Mouse (Mus musculus) intestine, postnatal 0 days (tissue): Measurements from ENCODE around the gene Ptprr. TPM values are rescaled to one million over a fixed set of nuclear protein-coding genes. Genes with fewer than 3 reads are reported as not detected.

Experiments used
- ATAC-seq: fragments of 200-750 bp; cut with Nextera tagmentation; 2 replicates; pipeline ENCODE4 v1.8.0; 2017; ENCODE audit warnings: mild to moderate bottlenecking, moderate TSS enrichment, moderate library complexity
- H3K27ac ChIP-seq: fragments of 300-500 bp; sonication (generic); 2 replicates; pipeline ENCODE4 v1.5.1; 2014; ENCODE audit warnings: mild to moderate bottlenecking, low read depth, low read length, moderate library complexity
- H3K27me3 ChIP-seq: fragments of 300-500 bp; sonication (generic); replicated peaks from 2 replicates; pipeline ENCODE4 v1.6.1; 2014; ENCODE audit warnings: low read length, mixed read lengths; ENCODE audit not compliant: control insufficient read depth, insufficient read depth
- H3K36me3 ChIP-seq: fragments of 300-500 bp; sonication (generic); 2 replicates; pipeline ENCODE4 v1.6.1; 2014; ENCODE audit warnings: mild to moderate bottlenecking, moderate library complexity; ENCODE audit not compliant: control insufficient read depth, insufficient read depth
- H3K4me1 ChIP-seq: fragments of 300-500 bp; sonication (generic); replicated peaks from 2 replicates; pipeline ENCODE4 v1.6.1; 2014; ENCODE audit warnings: antibody characterized with exemption, low read length, mixed read lengths; ENCODE audit not compliant: control insufficient read depth, insufficient read depth
- H3K4me2 ChIP-seq: fragments of 300-500 bp; sonication (generic); replicated peaks from 2 replicates; pipeline ENCODE4 v1.6.1; 2014; ENCODE audit warnings: low read depth, mild to moderate bottlenecking, moderate library complexity
- H3K4me3 ChIP-seq: fragments of 300-500 bp; sonication (generic); 2 replicates; pipeline ENCODE4 v1.5.1; 2014; ENCODE audit warnings: low read depth, low read length
- H3K9ac ChIP-seq: fragments of 300-500 bp; sonication (generic); 2 replicates; pipeline ENCODE4 v1.6.1; 2014; ENCODE audit warnings: mild to moderate bottlenecking, low read depth, low read length
- H3K9me3 ChIP-seq: fragments of 300-500 bp; sonication (generic); 2 replicates; pipeline ENCODE4 v1.6.1; 2016; ENCODE audit warnings: mixed run types; ENCODE audit not compliant: control insufficient read depth
- CTCF ChIP-seq: sonication (generic); IDR thresholded peaks from 2 replicates; pipeline ENCODE4 v1.5.1; 2016; ENCODE audit warnings: low read depth, mild to moderate bottlenecking, control low read depth, antibody characterized with exemption, moderate library complexity
- WGBS: fragments of 180-500 bp; shearing (Covaris S2); extraction: QIAGEN DNeasy Blood & Tissue Kit; methylation state at CpG from one replicate; pipeline ENCODE4 v1.1.7; 2014; 5-methylcytosine and 5-hydroxymethylcytosine counted together
- polyA plus RNA-seq: library from polyadenylated mRNA; unstranded; fragments of >200 nt; fragmentation: Nextera tagmentation; extraction: Ambion mirVana; gene quantifications from 2 replicates; pipeline ENCODE4 v1.2.1, GENCODE M21; 2015

Ptprr gene
- polyA plus RNA-seq, 1 experiment from 2014 or later: 7.5 TPM

GRCm38 (mm10) chr10:116181235-116181634 lies 163.2 kb downstream of the Ptprr start:
- H3K9ac ChIP-seq: no peak overlapping the region
- ATAC-seq: no peak
- H3K4me3 ChIP-seq: no peak overlapping the region
- H3K4me1 ChIP-seq: no peaks in the 10 kb centered on the region
- H3K27ac ChIP-seq: no peak overlapping the region
- no peak for TF ChIP-seq CTCF
- H3K9me3 ChIP-seq: no peaks in the 10 kb centered on the region
- H3K4me2 ChIP-seq: no peak overlapping the region
- 88% methylated on average over 5 of the region's 5 CpGs for WGBS
- no peaks in the 10 kb centered on the region for H3K36me3 ChIP-seq
- H3K27me3 ChIP-seq: no peaks in the 10 kb centered on the region

- TF ChIP-seq CTCF: no peak
- Histone ChIP-seq H3K4me2 (no peak overlapping the region), H3K9ac (no peak overlapping the region), H3K4me3 (no peak overlapping the region), H3K27me3 (no peaks in the 10 kb centered on the region), H3K9me3 (no peaks in the 10 kb centered on the region), H3K36me3 (no peaks in the 10 kb centered on the region), H3K4me1 (no peaks in the 10 kb centered on the region), H3K27ac (no peak overlapping the region)
- WGBS: 80% methylated on average over 5 of the region's 5 CpGs
- ATAC-seq: no peak
Observed at GRCm38 (mm10) chr10:116182221-116182620, 164.2 kb downstream of the Ptprr start.

- no peak overlapping the region for H3K27ac ChIP-seq
- no peak overlapping the region for H3K4me3 ChIP-seq
- ATAC-seq: peak; percentile 98
- no peak for TF ChIP-seq CTCF
- H3K4me2 ChIP-seq: peak overlapping the region; percentile 21; the same call in 1 of the 2 replicates
- H3K27me3 ChIP-seq: no peaks in the 10 kb centered on the region
- H3K9me3 ChIP-seq: no peaks in the 10 kb centered on the region
- H3K36me3 ChIP-seq: no peaks in the 10 kb centered on the region
- H3K4me1 ChIP-seq: no peaks in the 10 kb centered on the region
- WGBS: 28% methylated on average over 3 of the region's 3 CpGs
- H3K9ac ChIP-seq: no peak overlapping the region
Observed at GRCm38 (mm10) chr10:116183258-116183657, 165.2 kb downstream of the Ptprr start.

- H3K36me3 ChIP-seq: no peaks in the 10 kb centered on the region
- no peaks in the 10 kb centered on the region for H3K9me3 ChIP-seq
- no peak for ATAC-seq
- no peak overlapping the region for H3K4me3 ChIP-seq
- no peaks in the 10 kb centered on the region for H3K27me3 ChIP-seq
- WGBS: 74% methylated on average over 2 of the region's 2 CpGs
- peak overlapping the region; percentile 88 for H3K27ac ChIP-seq
- no peak overlapping the region; the same call in 1 of the 2 replicates for H3K4me2 ChIP-seq
- H3K9ac ChIP-seq: no peak overlapping the region
- H3K4me1 ChIP-seq: no peaks in the 10 kb centered on the region
- TF ChIP-seq CTCF: no peak
Observed at GRCm38 (mm10) chr10:116191724-116192123, 173.7 kb downstream of the Ptprr start.

GRCm38 (mm10) chr10:116192293-116192692 lies 174.3 kb downstream of the Ptprr start:
- ATAC-seq: peak; percentile 98
- H3K27me3 ChIP-seq: no peaks in the 10 kb centered on the region
- H3K36me3 ChIP-seq: no peaks in the 10 kb centered on the region
- 35% methylated on average over 8 of the region's 8 CpGs for WGBS
- no peak for TF ChIP-seq CTCF
- peak overlapping the region; percentile 88 for H3K27ac ChIP-seq
- no peaks in the 10 kb centered on the region for H3K9me3 ChIP-seq
- no peaks in the 10 kb centered on the region for H3K4me1 ChIP-seq
- H3K4me2 ChIP-seq: peak overlapping the region; percentile 13; the same call in 1 of the 2 replicates
- H3K9ac ChIP-seq: no peak overlapping the region
- no peak overlapping the region for H3K4me3 ChIP-seq

GRCm38 (mm10) chr10:116194409-116194808 lies 176.4 kb downstream of the Ptprr start:
- H3K27ac ChIP-seq: no peak overlapping the region
- no peak overlapping the region for H3K9ac ChIP-seq
- no peaks in the 10 kb centered on the region for H3K9me3 ChIP-seq
- no peak overlapping the region for H3K4me2 ChIP-seq
- ATAC-seq: no peak
- no peak for TF ChIP-seq CTCF
- H3K4me3 ChIP-seq: no peak overlapping the region
- H3K4me1 ChIP-seq: no peaks in the 10 kb centered on the region
- no peaks in the 10 kb centered on the region for H3K36me3 ChIP-seq
- no peaks in the 10 kb centered on the region for H3K27me3 ChIP-seq
- 57% methylated on average over 8 of the region's 8 CpGs for WGBS
